Mouse (Mus musculus) stomach, embryonic 14.5 days (tissue): ENCODE measurements at regions not wholly inside any gene's neighbourhood (a gene's known extent, or its start where the extent isn't known, plus 50 kb on each side); places are given as distances from the start of the nearest gene placed in this dataset.

Experiments used
- ATAC-seq: fragments of 200-750 bp; cut with Nextera tagmentation; 2 replicates; pipeline ENCODE4 v1.8.0; 2017; ENCODE audit warnings: low read depth, moderate TSS enrichment; ENCODE audit not compliant: insufficient number of reproducible peaks, insufficient read depth, low FRiP score
- H3K27ac ChIP-seq: fragments of 300-500 bp; sonication (generic); 2 replicates; pipeline ENCODE4 v1.5.1; 2014; ENCODE audit warnings: mild to moderate bottlenecking, low read length, moderate library complexity, mixed read lengths
- H3K27me3 ChIP-seq: fragments of 300-500 bp; sonication (generic); 2 replicates; pipeline ENCODE4 v1.6.1; 2014; ENCODE audit warnings: low read length, control low read depth, mixed read lengths; ENCODE audit not compliant: control insufficient read depth, insufficient read depth
- H3K36me3 ChIP-seq: fragments of 300-500 bp; sonication (generic); 2 replicates; pipeline ENCODE4 v1.6.1; 2014; ENCODE audit warnings: mild to moderate bottlenecking, control low read depth, low read length, moderate library complexity, mixed read lengths; ENCODE audit not compliant: control insufficient read depth, insufficient read depth
- H3K4me1 ChIP-seq: fragments of 300-500 bp; sonication (generic); 2 replicates; pipeline ENCODE4 v1.6.1; 2014; ENCODE audit warnings: low read length, control low read depth, mixed read lengths; ENCODE audit not compliant: control insufficient read depth, insufficient read depth
- H3K4me2 ChIP-seq: fragments of 300-500 bp; sonication (generic); replicated peaks from 2 replicates; pipeline ENCODE4 v1.6.1; 2014; ENCODE audit warnings: low read depth, low read length, control low read depth
- H3K4me3 ChIP-seq: fragments of 300-500 bp; sonication (generic); 2 replicates; pipeline ENCODE4 v1.5.1; 2014; ENCODE audit warnings: low read depth, low read length, control low read depth
- H3K9ac ChIP-seq: fragments of 300-500 bp; sonication (generic); replicated peaks from 2 replicates; pipeline ENCODE4 v1.6.1; 2014; ENCODE audit warnings: low read depth, mild to moderate bottlenecking, control low read depth, low read length, moderate library complexity, mixed read lengths
- H3K9me3 ChIP-seq: fragments of 300-500 bp; sonication (generic); 2 replicates; pipeline ENCODE4 v1.6.1; 2016; ENCODE audit warnings: low read depth, low read length, control low read depth; ENCODE audit not compliant: control insufficient read depth
- WGBS: fragments of 180-500 bp; shearing (Covaris S2); extraction: QIAGEN DNeasy Blood & Tissue Kit; methylation state at CpG from one replicate; pipeline ENCODE4 v1.1.7; 2014; 5-methylcytosine and 5-hydroxymethylcytosine counted together

- Histone ChIP-seq H3K27ac (no peak overlapping the region), H3K4me2 (no peak overlapping the region), H3K36me3 (no peaks in the 10 kb centered on the region), H3K4me1 (no peaks in the 10 kb centered on the region), H3K27me3 (no peaks in the 10 kb centered on the region), H3K4me3 (no peak overlapping the region), H3K9ac (no peak overlapping the region), H3K9me3 (no peaks in the 10 kb centered on the region)
- WGBS: 28% methylated on average over 2 of the region's 2 CpGs
- no peak for ATAC-seq
Measured at GRCm38 (mm10) chr9:87574250-87574864, 156.7 kb downstream of the Tbx18 start.

- no peaks in the 10 kb centered on the region for H3K36me3 ChIP-seq
- no peak overlapping the region for H3K27ac ChIP-seq
- no peak for ATAC-seq
- H3K9ac ChIP-seq: no peak overlapping the region
- H3K4me3 ChIP-seq: no peak overlapping the region
- no peak overlapping the region for H3K4me2 ChIP-seq
- no peaks in the 10 kb centered on the region for H3K9me3 ChIP-seq
- H3K4me1 ChIP-seq: no peaks in the 10 kb centered on the region
- WGBS: 36% methylated on average over 3 of the region's 3 CpGs
- H3K27me3 ChIP-seq: no peaks in the 10 kb centered on the region
Measured at GRCm38 (mm10) chr9:87563244-87563643, 167.8 kb downstream of the Tbx18 start.

GRCm38 (mm10) chr9:87562796-87563195 is 168.3 kb downstream of the Tbx18 start:
- Histone ChIP-seq H3K9me3 (no peaks in the 10 kb centered on the region), H3K27me3 (no peaks in the 10 kb centered on the region), H3K4me1 (no peaks in the 10 kb centered on the region), H3K27ac (no peak overlapping the region), H3K9ac (no peak overlapping the region), H3K4me3 (no peak overlapping the region), H3K36me3 (no peaks in the 10 kb centered on the region), H3K4me2 (no peak overlapping the region)
- no peak for ATAC-seq
- WGBS: 26% methylated on average over 6 of the region's 6 CpGs

GRCm38 (mm10) chr9:87557841-87558240 is 173.2 kb downstream of the Tbx18 start:
- H3K4me1 ChIP-seq: no peaks in the 10 kb centered on the region
- no peaks in the 10 kb centered on the region for H3K9me3 ChIP-seq
- no peak overlapping the region for H3K9ac ChIP-seq
- H3K27ac ChIP-seq: no peak overlapping the region
- ATAC-seq: no peak
- H3K4me3 ChIP-seq: no peak overlapping the region
- H3K4me2 ChIP-seq: no peak overlapping the region
- H3K36me3 ChIP-seq: no peaks in the 10 kb centered on the region
- no peaks in the 10 kb centered on the region for H3K27me3 ChIP-seq
- 64% methylated on average over 12 of the region's 12 CpGs for WGBS

GRCm38 (mm10) chr9:87556953-87557394 is 174.1 kb downstream of the Tbx18 start:
- no peaks in the 10 kb centered on the region for H3K4me1 ChIP-seq
- ATAC-seq: no peak

GRCm38 (mm10) chr9:87556552-87556951 is 174.5 kb downstream of the Tbx18 start:
- Histone ChIP-seq H3K27ac (no peak overlapping the region), H3K9me3 (no peaks in the 10 kb centered on the region), H3K27me3 (no peaks in the 10 kb centered on the region), H3K4me3 (no peak overlapping the region), H3K36me3 (no peaks in the 10 kb centered on the region), H3K4me2 (no peak overlapping the region), H3K4me1 (no peaks in the 10 kb centered on the region), H3K9ac (no peak overlapping the region)
- no peak for ATAC-seq
- WGBS: 20% methylated on average over 7 of the region's 7 CpGs

More at GRCm38 (mm10) chr9:87556953-87557394, 174.1 kb downstream of the Tbx18 start:
- H3K27me3 ChIP-seq: no peaks in the 10 kb centered on the region
- H3K36me3 ChIP-seq: no peaks in the 10 kb centered on the region
- H3K27ac ChIP-seq: no peak overlapping the region
- H3K4me3 ChIP-seq: no peak overlapping the region
- H3K4me2 ChIP-seq: no peak overlapping the region
- no peaks in the 10 kb centered on the region for H3K9me3 ChIP-seq
- H3K9ac ChIP-seq: no peak overlapping the region
- 18% methylated on average over 8 of the region's 8 CpGs for WGBS

GRCm38 (mm10) chr9:87533182-87533581 is 197.9 kb downstream of the Tbx18 start:
- H3K4me3 ChIP-seq: no peak overlapping the region
- H3K27ac ChIP-seq: no peak overlapping the region
- H3K4me1 ChIP-seq: no peaks in the 10 kb centered on the region
- no peaks in the 10 kb centered on the region for H3K36me3 ChIP-seq
- no peaks in the 10 kb centered on the region for H3K9me3 ChIP-seq
- H3K9ac ChIP-seq: no peak overlapping the region
- no peaks in the 10 kb centered on the region for H3K27me3 ChIP-seq
- no peak overlapping the region for H3K4me2 ChIP-seq
- WGBS: 75% methylated on average over 8 of the region's 8 CpGs
- no peak for ATAC-seq

GRCm38 (mm10) chr9:87529908-87530307 is 201.2 kb downstream of the Tbx18 start:
- 34% methylated on average over 2 of the region's 2 CpGs for WGBS
- Histone ChIP-seq H3K4me3 (no peak overlapping the region), H3K4me1 (no peaks in the 10 kb centered on the region), H3K27me3 (no peaks in the 10 kb centered on the region), H3K36me3 (no peaks in the 10 kb centered on the region), H3K9me3 (no peaks in the 10 kb centered on the region), H3K27ac (no peak overlapping the region), H3K4me2 (no peak overlapping the region), H3K9ac (no peak overlapping the region)
- no peak for ATAC-seq
